Mouse (Mus musculus) embryonic facial prominence, embryonic 14.5 days (tissue): ENCODE measurements at regions not wholly inside any gene's neighbourhood (a gene's known extent, or its start where the extent isn't known, plus 50 kb on each side); places are given as distances from the start of the nearest gene placed in this dataset.
A peak's percentile ranks its signal among the peaks of the same experiment; 100 is the strongest.

Source experiments
- ATAC-seq: fragments of 200-750 bp; cut with Nextera tagmentation; 2 replicates; pipeline ENCODE4 v1.8.0; 2017; ENCODE audit warnings: low read depth, moderate number of reproducible peaks, moderate TSS enrichment
- DNase-seq: peaks from one replicate; pipeline ENCODE4 v3.0.0-alpha.2; 2015; ENCODE audit warnings: low spot score
- H3K27ac ChIP-seq: fragments of 300-500 bp; sonication (generic); replicated peaks from 2 replicates; pipeline ENCODE4 v1.5.1; 2014; ENCODE audit warnings: low read depth, mild to moderate bottlenecking, low read length, moderate library complexity
- H3K27me3 ChIP-seq: fragments of 300-500 bp; sonication (generic); replicated peaks from 2 replicates; pipeline ENCODE4 v1.6.1; 2014; ENCODE audit warnings: low read length; ENCODE audit not compliant: control insufficient read depth, insufficient read depth
- H3K36me3 ChIP-seq: fragments of 300-500 bp; sonication (generic); 2 replicates; pipeline ENCODE4 v1.6.1; 2014; ENCODE audit warnings: low read length, mixed read lengths; ENCODE audit not compliant: control insufficient read depth, insufficient read depth
- H3K4me1 ChIP-seq: fragments of 300-500 bp; sonication (generic); 2 replicates; pipeline ENCODE4 v1.6.1; 2014; ENCODE audit warnings: antibody characterized with exemption, low read length; ENCODE audit not compliant: control insufficient read depth, insufficient read depth
- H3K4me2 ChIP-seq: fragments of 300-500 bp; sonication (generic); 2 replicates; pipeline ENCODE4 v1.6.1; 2014; ENCODE audit warnings: low read depth, mild to moderate bottlenecking, low read length, moderate library complexity, mixed read lengths
- H3K4me3 ChIP-seq: fragments of 300-500 bp; sonication (generic); 2 replicates; pipeline ENCODE4 v1.5.1; 2014; ENCODE audit warnings: low read depth, mild to moderate bottlenecking, low read length
- H3K9ac ChIP-seq: fragments of 300-500 bp; sonication (generic); 2 replicates; pipeline ENCODE4 v1.6.1; 2014; ENCODE audit warnings: low read depth, mild to moderate bottlenecking, low read length, moderate library complexity, mixed read lengths
- H3K9me3 ChIP-seq: fragments of 300-500 bp; sonication (generic); 2 replicates; pipeline ENCODE4 v1.6.1; 2016; ENCODE audit warnings: low read length; ENCODE audit not compliant: control insufficient read depth
- WGBS: fragments of 180-500 bp; shearing (Covaris S2); extraction: QIAGEN DNeasy Blood & Tissue Kit; methylation state at CpG from one replicate; pipeline ENCODE4 v1.1.7; 2014; 5-methylcytosine and 5-hydroxymethylcytosine counted together

DNA sequence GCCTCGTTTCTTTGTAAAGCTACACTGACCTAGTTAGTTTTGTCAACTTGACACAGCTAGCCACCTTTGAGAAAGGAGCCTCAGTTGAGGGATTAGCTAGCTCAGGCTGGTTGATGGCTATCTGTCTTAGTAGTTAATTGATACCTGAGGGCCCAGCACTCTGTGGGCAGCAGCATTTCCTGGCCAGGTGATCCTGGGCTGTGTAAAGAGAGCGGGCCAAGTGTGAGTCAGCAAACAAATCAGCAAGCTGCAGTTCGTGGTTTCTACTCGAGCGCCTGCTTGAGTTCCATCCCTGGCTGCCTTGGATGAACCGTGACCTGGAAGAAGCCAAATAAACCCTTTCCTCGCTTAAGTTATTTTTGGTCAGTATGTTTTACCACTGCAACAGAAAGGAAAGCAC, 106.6 kb upstream of the Fut8 start:
- H3K36me3 ChIP-seq = no peaks in the 10 kb centered on the region
- DNase-seq (peak; percentile 14), ATAC-seq (no peak)
- H3K4me2 ChIP-seq = no peak overlapping the region
- no peak overlapping the region for H3K4me3 ChIP-seq
- H3K9ac ChIP-seq = no peak overlapping the region
- no peaks in the 10 kb centered on the region; the same call in 1 of the 2 replicates for H3K4me1 ChIP-seq
- H3K27me3 ChIP-seq = no peaks in the 10 kb centered on the region
- WGBS = 50% methylated on average over 7 of the region's 7 CpGs
- no peak overlapping the region for H3K27ac ChIP-seq
- no peaks in the 10 kb centered on the region for H3K9me3 ChIP-seq

DNA sequence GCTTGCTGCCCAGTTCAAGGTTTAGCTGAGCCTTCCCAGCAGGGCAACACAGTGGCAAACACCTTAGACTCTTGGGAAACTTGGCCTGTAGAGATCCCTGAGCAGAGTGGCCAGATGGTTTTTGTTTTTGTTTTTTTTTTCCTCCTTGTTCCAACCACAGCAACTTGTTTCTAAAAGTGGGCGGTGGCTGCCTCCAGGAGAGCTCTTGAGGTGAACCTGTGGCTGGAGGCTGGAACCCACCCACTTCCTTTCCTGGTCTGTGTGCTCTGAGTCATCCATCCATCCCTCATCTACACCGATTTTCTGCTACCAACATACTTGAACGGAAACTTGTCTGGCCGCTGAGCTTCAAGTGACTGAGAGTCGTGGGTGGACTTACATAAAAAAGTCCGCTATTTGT, 107.4 kb upstream of the Fut8 start:
- H3K4me2 ChIP-seq = no peak overlapping the region
- no peaks in the 10 kb centered on the region for H3K9me3 ChIP-seq
- no peaks in the 10 kb centered on the region; the same call in 1 of the 2 replicates for H3K4me1 ChIP-seq
- WGBS = 67% methylated on average over 6 of the region's 6 CpGs
- H3K36me3 ChIP-seq = no peaks in the 10 kb centered on the region
- no peaks in the 10 kb centered on the region for H3K27me3 ChIP-seq
- peak; percentile 27 for DNase-seq
- no peak overlapping the region for H3K27ac ChIP-seq
- no peak overlapping the region for H3K9ac ChIP-seq
- no peak overlapping the region for H3K4me3 ChIP-seq
- no peak for ATAC-seq

DNA sequence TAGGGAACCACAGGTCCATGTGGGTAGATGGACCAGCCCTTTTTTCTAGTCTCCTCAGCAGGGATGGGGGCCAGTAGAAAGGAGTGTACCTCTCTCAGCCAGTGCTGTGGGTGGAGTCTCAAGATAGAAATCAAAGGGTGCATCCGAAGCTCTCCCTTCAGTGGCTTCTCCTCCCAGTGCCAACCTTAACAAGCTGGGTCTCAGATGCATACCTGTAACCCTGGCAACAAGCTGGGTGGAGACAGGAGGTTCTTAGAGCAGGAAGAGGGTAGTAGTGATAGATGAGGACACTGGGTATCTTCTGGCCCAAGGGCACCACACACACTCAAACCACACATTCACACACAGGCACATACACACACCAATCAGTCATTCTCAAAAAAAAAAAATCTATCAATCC, 113.7 kb upstream of the Fut8 start:
- Histone ChIP-seq H3K27me3 (no peaks in the 10 kb centered on the region), H3K9ac (no peak overlapping the region), H3K4me1 (no peaks in the 10 kb centered on the region), H3K27ac (no peak overlapping the region), H3K36me3 (no peaks in the 10 kb centered on the region), H3K4me3 (no peak overlapping the region), H3K4me2 (no peak overlapping the region), H3K9me3 (no peaks in the 10 kb centered on the region)
- ATAC-seq = no peak
- DNase-seq = no peak
- 62% methylated on average over 1 of the region's 1 CpGs for WGBS

DNA sequence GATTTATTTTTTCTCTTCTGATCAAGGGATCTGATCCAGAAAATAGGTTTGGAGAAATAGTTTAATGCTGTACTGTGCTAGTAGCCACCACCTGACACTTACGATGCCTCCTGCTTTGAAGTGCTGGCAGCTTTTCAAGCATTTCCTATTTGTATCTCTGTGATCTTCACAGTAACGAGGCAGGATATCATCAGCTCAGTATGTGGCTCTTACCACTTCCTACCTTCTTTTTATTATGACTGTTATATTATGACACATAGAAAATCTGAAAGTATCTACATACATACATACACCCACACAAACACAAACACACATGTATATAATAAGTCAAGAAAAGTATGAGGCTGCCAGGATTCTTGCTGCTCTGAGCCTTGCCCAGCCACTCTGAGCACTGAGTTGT, 124.4 kb upstream of the Fut8 start:
- Histone ChIP-seq H3K4me3 (no peak overlapping the region), H3K9ac (no peak overlapping the region), H3K27me3 (no peaks in the 10 kb centered on the region), H3K4me2 (no peak overlapping the region), H3K4me1 (no peaks in the 10 kb centered on the region), H3K27ac (no peak overlapping the region), H3K36me3 (no peaks in the 10 kb centered on the region), H3K9me3 (peaks cover 6% of the 10 kb centered on the region; the same call in 1 of the 2 replicates)
- WGBS = 80% methylated on average over 2 of the region's 2 CpGs
- DNase-seq = no peak
- ATAC-seq = no peak

DNA sequence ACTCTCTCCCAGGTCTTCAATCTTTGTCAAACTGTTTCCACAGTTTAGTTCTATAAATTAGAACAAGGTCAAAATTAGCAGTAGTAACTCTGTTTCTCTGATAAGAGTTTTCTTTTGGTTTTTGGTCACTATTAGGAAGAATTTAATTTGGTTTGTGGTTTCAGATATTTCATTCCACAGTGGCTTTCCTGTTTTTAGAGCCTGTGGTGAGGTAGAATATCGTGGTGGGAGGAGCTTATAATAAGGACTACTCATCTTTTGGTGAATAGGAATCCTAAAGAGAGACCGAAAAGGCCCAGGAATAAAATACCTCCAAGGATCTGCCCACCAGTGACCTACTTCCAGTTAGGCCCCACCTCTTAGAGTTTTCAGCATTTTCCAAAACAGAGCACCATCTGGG, 125.8 kb upstream of the Fut8 start:
- no peak for DNase-seq
- Histone ChIP-seq H3K9me3 (peaks cover 6% of the 10 kb centered on the region; the same call in 1 of the 2 replicates), H3K27me3 (no peaks in the 10 kb centered on the region), H3K4me1 (no peaks in the 10 kb centered on the region), H3K36me3 (no peaks in the 10 kb centered on the region), H3K4me2 (no peak overlapping the region), H3K9ac (no peak overlapping the region), H3K27ac (no peak overlapping the region), H3K4me3 (no peak overlapping the region)
- WGBS = 81% methylated on average over 2 of the region's 2 CpGs
- no peak for ATAC-seq

DNA sequence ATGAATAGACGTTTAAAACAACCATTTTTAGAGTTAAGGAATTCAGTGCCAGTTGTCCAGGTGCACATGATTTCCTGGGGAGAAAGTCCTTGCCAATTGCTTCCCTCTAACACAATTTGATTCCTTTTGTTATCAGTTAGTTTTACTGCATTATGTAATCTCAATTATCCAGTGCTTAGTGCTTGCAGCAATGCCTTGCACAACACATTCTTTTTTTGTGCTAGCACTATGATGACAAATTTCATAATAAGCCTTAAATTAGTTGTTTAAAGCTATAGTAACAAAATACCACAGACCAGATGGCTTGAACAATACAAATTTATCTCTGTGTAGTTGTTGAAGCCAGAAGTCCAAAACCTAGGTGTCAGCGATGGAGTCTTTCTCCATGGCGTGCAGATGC, 130.7 kb upstream of the Fut8 start:
- no peak for DNase-seq
- 82% methylated on average over 3 of the region's 3 CpGs for WGBS
- H3K4me1 ChIP-seq = no peaks in the 10 kb centered on the region
- H3K36me3 ChIP-seq = no peaks in the 10 kb centered on the region
- no peak overlapping the region for H3K4me3 ChIP-seq
- no peak overlapping the region for H3K9ac ChIP-seq
- no peaks in the 10 kb centered on the region for H3K27me3 ChIP-seq
- H3K27ac ChIP-seq = no peak overlapping the region
- peaks cover 6% of the 10 kb centered on the region; the same call in 1 of the 2 replicates for H3K9me3 ChIP-seq
- H3K4me2 ChIP-seq = no peak overlapping the region
- no peak for ATAC-seq

DNA sequence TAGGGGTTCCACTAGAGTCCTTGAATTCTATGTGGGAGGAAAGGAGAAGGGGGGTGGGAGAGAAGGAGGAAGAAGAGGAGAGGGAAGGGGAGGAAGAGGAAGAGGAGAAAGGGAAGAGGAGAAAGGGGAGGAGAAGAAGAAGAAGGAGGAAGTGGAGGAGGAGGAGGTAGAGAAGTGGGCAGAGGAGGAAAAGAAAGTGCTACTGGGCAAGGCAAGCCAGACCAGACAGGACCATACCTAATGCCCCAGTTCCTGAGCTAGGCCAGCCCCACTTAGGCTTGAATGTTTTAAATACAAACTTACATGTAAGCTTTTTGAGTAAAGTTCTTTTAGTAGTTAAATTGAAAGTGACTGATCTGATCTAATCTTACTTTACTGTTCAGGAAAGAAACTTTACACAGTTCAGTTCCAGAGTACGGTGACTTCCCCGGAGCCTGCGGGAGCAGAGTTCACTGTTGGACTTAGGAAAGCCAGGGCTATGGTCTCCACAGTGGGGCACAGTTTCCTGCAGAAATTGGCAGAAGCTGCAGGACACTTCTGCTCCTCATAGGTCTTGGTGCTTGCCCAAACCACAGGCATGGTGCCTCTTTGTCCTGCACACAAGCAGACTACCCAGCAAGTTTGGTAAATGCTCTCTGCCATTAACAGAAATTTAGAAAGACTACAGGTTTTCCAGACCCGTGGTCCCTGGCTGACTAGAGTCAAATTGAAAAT, 131.9 kb upstream of the Fut8 start:
- Histone ChIP-seq H3K4me3 (no peak overlapping the region), H3K27ac (no peak overlapping the region), H3K4me1 (no peaks in the 10 kb centered on the region), H3K36me3 (no peaks in the 10 kb centered on the region), H3K27me3 (no peaks in the 10 kb centered on the region), H3K4me2 (no peak overlapping the region), H3K9me3 (no peaks in the 10 kb centered on the region), H3K9ac (no peak overlapping the region)
- DNase-seq (no peak), ATAC-seq (no peak)
- 73% methylated on average over 4 of the region's 4 CpGs for WGBS

DNA sequence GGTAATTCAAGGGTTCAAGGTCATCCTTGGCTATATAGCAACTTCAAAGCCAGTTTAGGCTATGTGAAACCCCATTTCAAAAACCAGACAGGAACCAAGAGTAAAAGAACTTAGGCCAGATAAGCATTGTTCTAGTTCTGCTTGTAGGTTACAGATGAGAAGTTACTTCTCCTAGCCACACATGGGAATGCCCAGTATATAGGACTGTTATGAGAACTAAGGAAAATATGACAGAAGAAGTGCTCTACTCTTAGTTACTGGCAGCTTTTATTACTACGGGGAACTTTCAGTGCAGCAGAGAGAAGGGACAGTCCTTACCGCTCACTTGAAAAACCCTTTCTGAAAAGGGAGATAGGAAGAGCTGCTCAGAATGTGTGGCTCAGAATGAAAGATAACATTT, 137.4 kb upstream of the Fut8 start:
- no peak for ATAC-seq
- no peak for DNase-seq
- no peaks in the 10 kb centered on the region for H3K27me3 ChIP-seq
- H3K36me3 ChIP-seq = no peaks in the 10 kb centered on the region
- H3K27ac ChIP-seq = no peak overlapping the region
- H3K9me3 ChIP-seq = no peaks in the 10 kb centered on the region
- 91% methylated on average over 2 of the region's 2 CpGs for WGBS
- H3K4me3 ChIP-seq = no peak overlapping the region
- no peak overlapping the region for H3K9ac ChIP-seq
- no peak overlapping the region for H3K4me2 ChIP-seq
- no peaks in the 10 kb centered on the region for H3K4me1 ChIP-seq

DNA sequence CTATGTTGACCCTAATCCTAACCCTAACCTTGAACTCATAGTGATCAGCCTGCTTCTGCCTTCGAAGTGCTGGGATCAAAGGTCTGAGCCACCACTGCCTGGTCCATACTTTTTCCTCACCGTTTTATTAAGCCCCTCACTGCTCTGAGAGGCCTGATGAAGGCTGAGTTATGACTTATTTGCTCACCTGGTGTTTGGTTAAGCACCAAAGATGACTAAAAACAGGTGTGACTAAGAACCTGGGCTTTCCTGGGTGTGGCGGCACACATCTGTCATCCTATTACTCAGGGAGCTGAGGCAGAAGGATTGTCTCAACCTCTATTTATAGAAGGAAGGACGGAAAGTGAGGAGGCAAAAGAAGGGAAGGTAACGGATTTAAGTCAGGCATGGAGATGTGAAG, 137.5 kb upstream of the Max start:
- Histone ChIP-seq H3K9ac (no peak overlapping the region), H3K4me2 (no peak overlapping the region), H3K4me3 (no peak overlapping the region), H3K9me3 (no peaks in the 10 kb centered on the region), H3K4me1 (no peaks in the 10 kb centered on the region), H3K36me3 (no peaks in the 10 kb centered on the region), H3K27me3 (no peaks in the 10 kb centered on the region), H3K27ac (no peak overlapping the region)
- WGBS = 82% methylated on average over 5 of the region's 5 CpGs
- no peak for ATAC-seq
- DNase-seq = no peak
